Mouse (Mus musculus) kidney, adult 9 months (tissue): ENCODE data around the gene Coro1a.
"Not testable (repeated sequence)": the region's sequence is repeated elsewhere in the genome, so short reads cannot be mapped to it uniquely, and the experiment has no call there.

Source experiments
- DNase-seq: peaks from one replicate; pipeline ENCODE4 v3.0.0; 2022

Gene Coro1a

DNA sequence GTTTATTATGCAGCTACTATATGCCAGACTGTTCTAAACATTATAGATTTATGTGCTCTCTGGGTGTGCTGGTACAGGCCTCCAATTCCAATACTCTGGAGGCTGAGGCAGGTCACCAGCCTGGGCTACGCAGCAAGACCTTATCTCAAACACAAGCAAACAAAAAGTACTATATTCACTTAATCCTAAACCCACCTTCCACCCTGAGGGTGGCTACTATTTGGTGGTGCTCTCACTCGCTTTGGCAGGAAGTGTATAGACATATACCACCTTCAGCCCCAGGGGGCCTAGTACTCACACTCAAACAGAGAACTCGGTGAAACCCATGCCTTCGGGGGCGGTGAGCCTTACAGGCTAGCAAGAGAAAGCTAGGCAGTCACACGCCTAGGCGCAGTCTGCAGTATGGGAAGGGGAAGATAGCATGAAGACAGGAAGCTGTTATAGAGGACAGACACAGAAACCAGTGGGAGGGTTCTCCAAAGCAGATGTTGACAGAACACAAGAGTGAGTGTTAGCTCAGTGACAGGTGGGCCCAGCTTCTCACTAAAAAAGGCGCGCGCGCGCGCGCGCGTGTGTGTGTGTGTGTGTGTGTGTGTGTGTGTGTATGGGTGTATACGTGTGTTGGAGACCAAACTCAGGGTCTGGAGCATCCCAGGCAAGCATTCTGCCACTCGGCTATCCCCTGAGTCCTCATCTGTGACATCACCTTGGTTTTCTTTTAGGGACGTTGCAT lies at the start of gene Coro1a:
Gene Coro1a (minus strand): TSS at position 346 of the 733 bp plus-strand sequence.
- no peak for DNase-seq

GRCm38 (mm10) chr7:126754866-126755265 lies 47.3 kb upstream of the Coro1a start:
- DNase-seq, result peak; percentile 86

DNA sequence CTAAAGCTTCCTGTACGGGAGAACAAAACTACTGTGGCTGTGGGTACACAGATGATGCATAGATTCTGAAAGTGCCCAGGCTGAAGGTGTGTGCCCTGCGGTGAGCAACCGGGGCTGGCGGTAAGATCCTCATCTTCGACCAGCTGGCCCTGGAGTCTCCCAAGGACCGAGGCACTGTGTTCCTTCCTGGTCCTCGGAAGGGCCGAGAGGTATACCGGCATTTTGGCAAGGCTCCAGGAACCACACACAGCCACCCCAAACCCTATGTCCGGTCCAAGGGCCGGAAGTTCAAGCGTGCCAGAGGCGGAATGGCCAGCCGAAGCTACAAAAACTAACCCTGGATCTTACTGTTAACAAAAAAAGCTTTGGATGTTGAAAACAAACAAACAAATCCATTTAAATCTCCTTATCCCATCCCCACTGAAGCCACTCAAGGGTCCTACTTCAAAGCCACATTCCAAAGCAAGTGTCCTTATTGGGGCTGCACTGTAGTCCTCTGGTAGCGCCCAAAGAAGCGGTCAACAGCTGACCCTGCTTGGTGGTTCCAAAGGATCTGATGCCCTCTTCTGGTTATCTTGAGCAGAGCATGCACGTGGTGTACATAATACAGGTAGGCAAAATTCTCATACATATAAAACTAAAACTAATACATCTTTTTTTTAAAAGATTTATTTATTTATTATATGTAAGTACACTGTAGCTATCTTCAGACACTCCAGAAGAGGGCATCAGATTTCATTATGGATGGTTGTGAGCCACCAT lies 42.2 kb upstream of the Coro1a start:
- no peak for DNase-seq

DNA sequence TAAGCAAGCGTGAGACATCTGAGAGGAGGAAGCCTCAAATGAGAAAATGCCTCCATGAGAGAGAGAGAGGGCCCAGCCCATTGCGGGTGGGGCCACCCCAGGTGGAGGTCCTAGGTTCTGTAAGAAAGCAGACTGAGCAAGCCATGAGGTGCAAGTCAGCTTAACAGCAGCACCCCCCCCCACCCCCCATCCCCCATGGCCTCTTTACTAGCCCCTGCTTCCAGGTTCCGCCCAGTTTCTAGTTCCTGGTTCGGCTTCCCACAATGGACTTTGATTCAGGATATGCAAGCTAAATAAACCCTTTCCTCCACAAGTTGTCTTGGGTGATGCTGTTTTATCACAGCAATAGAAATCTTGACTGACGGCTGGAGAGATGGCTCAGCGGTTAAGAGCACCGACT lies 41.2 kb upstream of the Coro1a start:
- no peak for DNase-seq

GRCm38 (mm10) chr7:126746798-126747197 lies 39.2 kb upstream of the Coro1a start:
- no peak for DNase-seq

DNA sequence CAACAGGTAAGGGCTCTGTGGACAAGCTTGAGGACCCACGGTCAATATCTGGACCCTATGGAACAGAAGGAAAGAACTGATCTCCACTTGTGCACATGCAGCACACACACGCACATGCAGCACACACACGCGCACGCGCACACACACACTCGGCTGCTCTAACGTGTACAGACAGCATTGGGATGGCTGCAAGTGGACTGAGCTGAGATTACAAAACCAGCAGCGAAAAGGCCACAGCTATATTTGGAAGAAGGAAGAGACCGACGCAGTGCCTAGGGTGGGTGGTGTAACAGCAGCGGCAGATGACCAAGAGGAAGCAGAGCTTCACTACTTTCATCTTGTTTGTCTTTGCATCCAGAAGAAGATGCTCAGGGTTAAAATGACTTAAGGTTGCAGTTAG lies 38.5 kb upstream of the Coro1a start:
- no peak for DNase-seq

GRCm38 (mm10) chr7:126741964-126742482 lies 34.4 kb upstream of the Coro1a start:
- DNase-seq, result no peak

DNA sequence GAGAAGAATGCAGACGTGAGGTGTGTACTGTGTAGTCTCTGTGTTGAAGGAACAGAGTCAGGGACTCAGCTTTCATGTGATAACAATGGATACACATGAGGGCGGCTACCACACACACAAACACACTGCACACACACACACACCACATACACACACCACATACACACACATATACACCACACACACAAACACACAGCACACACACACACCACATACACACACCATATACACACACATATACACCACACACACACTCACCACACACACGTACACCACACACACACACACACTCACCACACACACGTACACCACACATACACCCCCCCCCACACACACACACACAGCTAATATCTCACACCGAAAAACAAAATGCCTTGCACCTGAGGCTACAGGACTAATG lies 33.9 kb upstream of the Coro1a start:
- no peak for DNase-seq

DNA sequence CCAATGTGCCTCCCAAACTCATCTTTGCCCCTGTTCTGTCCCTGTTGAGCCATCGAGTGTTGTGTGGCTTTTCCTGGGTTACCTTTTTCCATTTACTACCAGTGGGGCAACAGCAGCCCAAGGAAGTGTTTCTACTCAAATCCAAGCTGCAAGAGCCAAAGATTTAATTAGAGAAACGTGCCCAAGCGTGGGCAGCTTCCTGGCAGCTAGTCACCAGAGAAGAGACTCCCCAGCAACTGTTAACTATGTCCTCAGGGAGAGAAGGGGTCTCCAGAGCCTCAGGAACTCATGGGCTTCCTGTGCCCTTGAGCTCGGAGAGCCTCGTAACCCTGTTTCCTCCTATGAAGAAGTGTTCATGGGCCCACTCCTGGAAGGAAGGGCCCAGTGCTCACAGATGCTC lies 33.4 kb upstream of the Coro1a start:
- DNase-seq, result no peak

- no peak for DNase-seq
Measured at GRCm38 (mm10) chr7:126740132-126740735, 32.6 kb upstream of the Coro1a start.

DNA sequence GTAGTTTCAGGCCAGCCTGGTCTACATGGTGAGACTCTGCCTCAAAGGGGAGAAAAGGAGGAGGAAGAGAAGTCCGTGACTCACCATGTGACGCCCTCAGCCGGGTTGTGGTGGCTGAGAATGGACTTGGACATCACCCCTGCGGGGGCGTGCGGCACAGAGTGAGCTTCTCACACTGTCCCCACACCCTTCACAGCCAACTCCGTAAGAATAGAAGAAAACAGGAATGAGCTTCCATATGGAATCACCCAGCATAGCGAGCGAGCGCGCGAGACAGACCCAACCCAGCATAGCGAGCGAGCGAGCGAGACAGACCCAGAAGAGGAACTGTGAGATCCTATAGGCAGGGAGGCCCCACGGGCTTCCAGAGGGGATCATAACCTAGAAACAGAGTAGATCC lies 32.0 kb upstream of the Coro1a start:
- no peak for DNase-seq

- no peak for DNase-seq
Measured at GRCm38 (mm10) chr7:126736122-126736521, 28.5 kb upstream of the Coro1a start.

GRCm38 (mm10) chr7:126730256-126730789 lies 22.7 kb upstream of the Coro1a start:
- not testable (repeated sequence) for DNase-seq

DNA sequence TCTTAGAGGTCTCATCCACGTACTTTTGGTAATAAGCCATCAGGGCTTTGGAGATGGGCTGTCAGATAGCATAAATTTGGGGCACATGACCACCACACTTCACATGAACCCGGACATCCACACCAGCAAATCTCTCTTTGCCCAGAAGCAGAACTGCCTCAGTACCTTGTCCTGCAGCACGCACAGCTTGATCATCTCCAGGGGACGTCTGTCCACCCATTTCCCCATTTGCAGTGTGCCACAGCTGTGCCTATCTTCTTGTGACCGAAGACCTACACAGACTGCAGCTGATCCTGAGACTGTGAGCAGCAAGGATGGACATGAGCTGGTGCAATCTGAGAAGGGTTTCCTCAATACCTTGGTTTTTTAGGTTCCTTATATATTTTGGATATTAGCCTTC lies 18.1 kb upstream of the Coro1a start:
- no peak for DNase-seq

DNA sequence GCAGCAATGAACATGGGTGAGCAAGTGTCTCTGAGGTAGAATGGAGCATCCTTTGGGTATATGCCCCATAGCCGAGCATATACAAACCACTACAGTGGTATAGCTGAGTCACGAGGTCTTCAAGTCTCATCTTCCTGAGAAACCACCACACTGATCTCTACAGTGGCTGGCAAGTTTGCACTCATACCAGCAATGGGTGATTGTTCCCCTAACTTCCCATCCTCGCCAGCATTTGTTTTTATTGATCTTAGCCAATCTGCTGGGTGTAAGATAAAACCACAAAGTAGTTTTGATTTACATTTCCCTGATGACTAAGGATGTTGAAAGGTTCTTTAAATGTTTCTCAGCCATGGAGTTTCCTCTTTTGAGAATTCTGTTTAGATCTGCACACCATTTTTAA lies 17.5 kb upstream of the Coro1a start:
- no peak for DNase-seq

DNA sequence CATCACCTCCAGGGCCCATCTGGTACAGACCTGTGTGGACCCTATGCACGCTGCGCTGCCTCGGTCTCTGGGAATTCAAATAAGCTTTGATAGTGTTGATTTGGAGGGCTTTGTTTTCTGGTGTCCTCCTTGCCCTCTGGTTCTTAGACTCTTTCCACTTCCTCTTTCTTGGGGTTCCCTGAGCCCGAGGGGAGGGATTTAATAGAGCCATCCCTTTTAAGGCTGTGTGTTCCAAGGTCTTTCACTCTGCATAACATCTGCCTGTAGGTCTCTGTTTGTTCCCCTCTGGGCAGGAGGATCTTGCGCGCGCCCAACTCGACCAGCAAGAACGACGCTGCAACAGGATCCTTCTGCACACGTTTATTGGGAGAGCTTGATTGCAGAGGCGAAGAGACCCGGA lies 14.0 kb upstream of the Coro1a start:
- DNase-seq, result no peak

DNA sequence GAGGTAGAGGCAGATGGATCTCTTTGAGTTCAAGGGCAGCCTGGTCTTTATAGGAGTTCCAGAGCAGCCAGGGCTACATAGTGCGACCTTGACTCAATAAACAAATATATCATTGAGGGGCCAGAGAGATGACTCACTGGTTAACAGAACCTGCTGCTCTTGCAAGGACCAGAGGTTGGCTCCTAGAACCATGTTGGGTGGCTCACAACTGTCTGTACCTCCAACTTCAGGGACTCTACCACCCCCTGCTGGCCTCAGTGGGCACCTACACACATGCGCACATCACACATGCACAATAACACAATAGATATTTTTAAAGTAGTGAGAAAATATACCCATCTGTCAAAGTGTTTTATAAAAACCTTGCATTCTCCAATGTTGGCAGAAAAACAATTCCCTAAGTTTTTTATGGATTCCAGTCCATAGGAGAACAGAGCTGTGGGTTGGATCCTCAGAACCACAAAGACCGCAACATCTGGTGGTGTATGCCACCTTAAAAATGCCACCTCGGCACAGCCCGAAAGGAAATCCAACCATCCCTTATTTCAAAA lies 11.3 kb upstream of the Coro1a start:
- DNase-seq, result no peak

- no peak for DNase-seq
Measured at GRCm38 (mm10) chr7:126717566-126717965, 10.0 kb upstream of the Coro1a start.

DNA sequence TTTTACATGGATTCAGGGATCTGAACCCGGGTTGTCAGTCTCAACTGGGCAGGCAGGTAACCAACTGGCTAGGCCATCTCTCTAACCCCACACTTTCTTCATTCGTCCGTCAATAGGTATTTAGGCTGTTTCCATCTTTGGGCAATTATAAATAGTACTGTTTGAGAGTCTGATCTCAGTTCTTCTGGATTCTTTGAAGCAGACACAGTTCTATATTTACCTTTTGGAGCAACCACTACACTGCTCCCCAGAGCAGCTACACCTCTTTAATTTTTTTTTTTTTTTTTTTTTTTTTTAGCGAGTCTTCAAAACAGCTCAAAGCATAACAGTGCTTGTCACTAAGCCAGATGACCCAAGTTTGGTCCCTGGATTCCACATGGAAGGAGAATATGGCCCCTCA lies 8.1 kb upstream of the Coro1a start:
- DNase-seq, result no peak

DNA sequence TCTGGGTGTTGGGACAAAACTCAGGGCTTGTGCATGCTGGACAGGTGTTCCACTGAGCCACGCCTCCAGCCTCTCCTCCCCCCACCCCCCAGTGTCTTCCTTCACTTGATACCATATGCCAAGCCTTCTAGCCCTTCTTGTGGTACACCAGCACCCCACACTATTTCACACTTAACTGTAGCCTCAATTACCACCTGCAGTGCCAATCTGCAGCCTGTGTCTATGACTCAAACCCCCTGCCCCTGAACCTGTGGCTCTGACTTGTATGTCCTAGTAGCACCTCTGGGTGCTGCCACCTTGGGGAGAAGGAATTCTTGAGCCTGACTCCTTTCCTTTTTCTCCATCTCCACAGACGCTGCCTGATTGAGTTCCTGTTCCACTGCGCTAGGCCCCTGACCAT lies 4.3 kb upstream of the Coro1a start:
- DNase-seq, result no peak

DNA sequence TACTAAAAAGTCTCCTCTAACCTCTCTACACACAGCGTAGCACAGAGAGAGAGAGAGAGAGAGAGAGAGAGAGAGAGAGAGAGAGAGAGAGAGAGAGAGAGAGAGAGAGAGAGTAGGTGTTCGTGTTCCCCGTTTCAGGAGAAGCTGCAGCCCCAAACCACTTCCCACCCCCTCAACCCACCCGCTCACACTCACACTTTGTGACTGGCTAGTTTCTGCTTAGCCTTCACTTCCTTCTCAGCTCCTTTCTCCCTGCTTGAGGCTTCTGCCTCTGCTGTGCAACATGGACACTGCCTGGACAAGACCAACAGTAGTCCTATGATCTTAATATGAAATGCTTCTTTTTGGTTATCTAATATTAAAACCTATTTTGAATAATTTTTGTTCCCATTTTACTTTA lies 2.7 kb upstream of the Coro1a start:
- DNase-seq, result no peak

GRCm38 (mm10) chr7:126708175-126708952 lies 777 bp upstream of the Coro1a start:
- no peak for DNase-seq
